Mouse (Mus musculus) forebrain, embryonic 16.5 days (tissue): ENCODE measurements around the gene Castor2. TPM values are rescaled to one million over a fixed set of nuclear protein-coding genes. Genes with fewer than 3 reads are reported as not detected.

Experiments used
- ATAC-seq: fragments of 200-750 bp; cut with Nextera tagmentation; 2 replicates; pipeline ENCODE4 v1.8.0; 2017; ENCODE audit warnings: mild to moderate bottlenecking, moderate library complexity
- H3K27ac ChIP-seq: fragments of 300-500 bp; sonication (generic); 2 replicates; pipeline ENCODE4 v1.5.1; 2014; ENCODE audit warnings: low read length, control low read depth
- H3K27me3 ChIP-seq: fragments of 300-500 bp; sonication (generic); replicated peaks from 2 replicates; pipeline ENCODE4 v1.6.1; 2014; ENCODE audit warnings: low read length; ENCODE audit not compliant: control insufficient read depth, insufficient read depth
- H3K36me3 ChIP-seq: fragments of 300-500 bp; sonication (generic); 2 replicates; pipeline ENCODE4 v1.6.1; 2014; ENCODE audit not compliant: control insufficient read depth, insufficient read depth
- H3K4me1 ChIP-seq: fragments of 300-500 bp; sonication (generic); replicated peaks from 2 replicates; pipeline ENCODE4 v1.6.1; 2014; ENCODE audit warnings: low read length; ENCODE audit not compliant: control insufficient read depth, insufficient read depth
- H3K4me2 ChIP-seq: fragments of 300-500 bp; sonication (generic); 2 replicates; pipeline ENCODE4 v1.6.1; 2014; ENCODE audit warnings: mild to moderate bottlenecking, low read length, control low read depth
- H3K4me3 ChIP-seq: fragments of 300-500 bp; sonication (generic); replicated peaks from 2 replicates; pipeline ENCODE4 v1.5.1; 2014; ENCODE audit warnings: mild to moderate bottlenecking, low read length, control low read depth
- H3K9ac ChIP-seq: fragments of 300-500 bp; sonication (generic); replicated peaks from 2 replicates; pipeline ENCODE4 v1.6.1; 2014; ENCODE audit warnings: low read depth, low read length, control low read depth
- H3K9me3 ChIP-seq: fragments of 300-500 bp; sonication (generic); 2 replicates; pipeline ENCODE4 v1.6.1; 2016; ENCODE audit warnings: low read length; ENCODE audit not compliant: control insufficient read depth
- WGBS: fragments of 180-500 bp; shearing (Covaris S2); extraction: QIAGEN DNeasy Blood & Tissue Kit; methylation state at CpG from one replicate; pipeline ENCODE4 v1.1.7; 2014; 5-methylcytosine and 5-hydroxymethylcytosine counted together
- polyA plus RNA-seq: library from polyadenylated mRNA; unstranded; fragments of >200 nt; fragmentation: Nextera tagmentation; extraction: Ambion mirVana; gene quantifications from 2 replicates; pipeline ENCODE4 v1.2.1, GENCODE M21; 2015

Castor2 gene
- polyA plus RNA-seq, 1 experiment from 2014 or later: 31.4 TPM

DNA sequence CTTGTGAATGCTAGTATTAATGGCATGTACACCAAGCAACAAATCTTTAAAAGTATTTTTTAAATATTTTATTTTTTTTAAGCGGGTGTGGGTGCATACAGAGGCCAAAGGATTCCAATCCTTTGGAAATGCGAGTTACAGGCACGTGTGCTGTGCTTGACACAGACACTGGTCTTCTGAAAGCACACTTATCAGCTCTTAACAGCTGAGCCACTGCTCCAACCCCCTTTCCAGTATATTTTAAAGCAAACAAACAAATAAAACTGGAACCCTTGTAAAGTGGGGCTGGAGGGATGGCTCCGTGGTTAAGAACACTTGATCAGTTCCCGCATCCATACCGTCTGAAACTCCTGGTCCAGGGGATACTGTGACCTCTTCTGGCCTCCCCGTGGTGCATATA is 83.7 kb downstream of the Castor2 start:
- H3K27ac ChIP-seq: no peak overlapping the region
- H3K4me1 ChIP-seq: peaks cover 11% of the 10 kb centered on the region; the same call in 1 of the 2 replicates
- no peak for ATAC-seq
- WGBS: 56% methylated on average over 7 of the region's 7 CpGs
- no peaks in the 10 kb centered on the region for H3K9me3 ChIP-seq
- no peaks in the 10 kb centered on the region for H3K36me3 ChIP-seq
- peak overlapping the region; percentile 88 for H3K4me2 ChIP-seq
- H3K27me3 ChIP-seq: no peaks in the 10 kb centered on the region
- peak overlapping the region; percentile 79 for H3K4me3 ChIP-seq
- H3K9ac ChIP-seq: peak overlapping the region; percentile 88

- H3K27ac ChIP-seq: peak within 1 kb of the TSS; percentile 95
- peak; percentile 95 for ATAC-seq
- under 1% methylated on average over 92 of the region's 92 CpGs for WGBS
- H3K4me1 ChIP-seq: peaks cover 11% of the 10 kb centered on the region; the same call in 1 of the 2 replicates
- H3K27me3 ChIP-seq: no peaks in the 10 kb centered on the region
- peak within 1 kb of the TSS; percentile 88 for H3K4me2 ChIP-seq
- peak within 1 kb of the TSS; percentile 88 for H3K9ac ChIP-seq
- H3K36me3 ChIP-seq: no peaks in the 10 kb centered on the region
- peak within 1 kb of the TSS; percentile 79 for H3K4me3 ChIP-seq
- H3K9me3 ChIP-seq: no peaks in the 10 kb centered on the region
These were observed 84.6 kb downstream of the Castor2 start, which contains the start of gene Gtf2ird2 for GRCm38 (mm10) chr5:134183880-134184808. Gene Gtf2ird2, plus strand, starts transcription at chr5:134184019.

- ATAC-seq: no peak
- no peaks in the 10 kb centered on the region for H3K27me3 ChIP-seq
- no peaks in the 10 kb centered on the region for H3K36me3 ChIP-seq
- H3K4me1 ChIP-seq: peaks cover 11% of the 10 kb centered on the region; the same call in 1 of the 2 replicates
- no peak overlapping the region for H3K9ac ChIP-seq
- no peak overlapping the region for H3K4me2 ChIP-seq
- WGBS: 91% methylated on average over 3 of the region's 3 CpGs
- no peaks in the 10 kb centered on the region for H3K9me3 ChIP-seq
- H3K27ac ChIP-seq: no peak overlapping the region
- H3K4me3 ChIP-seq: no peak overlapping the region
These were observed 86.5 kb downstream of the Castor2 start for GRCm38 (mm10) chr5:134186059-134186458.

DNA sequence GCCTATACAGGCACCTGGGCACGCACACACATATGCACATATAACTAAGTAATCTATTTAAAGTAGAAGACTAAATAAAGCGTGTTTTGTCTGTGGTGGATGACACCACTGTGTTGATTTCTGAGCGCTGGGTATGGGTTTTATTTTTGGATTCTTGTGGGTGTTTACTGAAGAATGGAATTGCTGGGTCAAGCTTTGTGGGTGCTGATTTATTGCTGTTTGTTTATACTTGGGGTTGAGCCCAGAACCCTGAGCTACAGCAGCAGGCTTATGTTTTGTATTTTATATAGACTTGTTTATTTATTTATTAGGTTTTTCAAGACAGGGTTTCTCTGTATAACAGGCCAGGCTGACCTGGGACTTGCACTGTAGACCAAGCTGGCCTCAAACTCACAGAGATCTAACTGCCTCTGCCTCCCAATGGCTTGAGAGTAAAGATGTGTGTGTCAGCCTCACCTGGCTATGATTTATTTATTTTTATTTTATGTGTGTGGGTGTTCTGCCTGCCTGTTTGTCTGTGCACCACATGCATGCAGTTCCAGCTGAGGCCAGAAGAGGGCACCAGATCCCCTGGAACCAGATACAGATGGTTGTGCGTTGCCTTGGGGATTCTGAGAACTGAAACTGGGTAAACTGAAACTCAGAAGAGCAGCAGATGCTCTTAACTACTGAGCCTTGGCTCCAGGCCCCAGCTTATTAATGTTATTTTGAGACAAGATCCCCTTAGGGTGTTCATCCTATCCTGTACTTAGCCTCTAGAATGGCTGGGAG is 87.6 kb downstream of the Castor2 start:
- H3K36me3 ChIP-seq: no peaks in the 10 kb centered on the region
- no peaks in the 10 kb centered on the region for H3K9me3 ChIP-seq
- no peaks in the 10 kb centered on the region for H3K27me3 ChIP-seq
- peaks cover 11% of the 10 kb centered on the region; the same call in 1 of the 2 replicates for H3K4me1 ChIP-seq
- no peak for ATAC-seq
- no peak overlapping the region for H3K4me2 ChIP-seq
- WGBS: 72% methylated on average over 4 of the region's 4 CpGs
- no peak overlapping the region for H3K27ac ChIP-seq
- no peak overlapping the region for H3K9ac ChIP-seq
- H3K4me3 ChIP-seq: no peak overlapping the region

- Histone ChIP-seq H3K4me1 (peaks cover under 1% of the 10 kb centered on the region; the same call in 1 of the 2 replicates), H3K36me3 (no peaks in the 10 kb centered on the region; the same call in 1 of the 2 replicates), H3K4me3 (no peak overlapping the region), H3K9me3 (no peaks in the 10 kb centered on the region), H3K27ac (no peak overlapping the region), H3K27me3 (no peaks in the 10 kb centered on the region), H3K9ac (no peak overlapping the region), H3K4me2 (no peak overlapping the region)
- no peak for ATAC-seq
- 92% methylated on average over 7 of the region's 7 CpGs for WGBS
These were observed 89.1 kb downstream of the Castor2 start for GRCm38 (mm10) chr5:134188571-134188970.

GRCm38 (mm10) chr5:134193664-134194063 is 94.2 kb downstream of the Castor2 start:
- Histone ChIP-seq H3K27me3 (no peaks in the 10 kb centered on the region), H3K4me3 (no peak overlapping the region), H3K27ac (no peak overlapping the region), H3K9ac (no peak overlapping the region), H3K4me1 (no peaks in the 10 kb centered on the region), H3K9me3 (no peaks in the 10 kb centered on the region), H3K4me2 (no peak overlapping the region), H3K36me3 (peaks cover 3% of the 10 kb centered on the region)
- 90% methylated on average over 8 of the region's 8 CpGs for WGBS
- ATAC-seq: no peak

Other genes starting within 250 kb of the Castor2 start
- 23.6 and 24.1 TPM in 2 replicates for gene Rcc1l, start 77.1 kb downstream of the Castor2 start, polyA plus RNA-seq
- gene Gtf2ird2, start 84.3 kb downstream of the Castor2 start, polyA plus RNA-seq: 11.6 and 12.5 TPM in 2 replicates
- gene Ncf1, start 129.9 kb downstream of the Castor2 start, polyA plus RNA-seq: 1.8 and 2.7 TPM in 2 replicates
- gene Gtf2i, start 215.0 kb downstream of the Castor2 start, polyA plus RNA-seq: 168 and 187 TPM in 2 replicates